8 mouse cellular contexts compared by ENCODE assay signal in genomic region chr5:76843448-76843847, GRCm38 (mm10).
DNase-seq lines count a peak whose midpoint lies in the region; ATAC-seq and TF ChIP-seq lines count a peak whose summit lies in the region.

No protein-coding gene starts in this region.

- H3K4me1 ChIP-seq in kidney, adult 2 months (ENCODE audit: control insufficient read depth, insufficient read depth, low read length), result no peaks in the 10 kb centered on the region
- H3K4me1 ChIP-seq in limb, embryonic 11.5 days (ENCODE audit: control insufficient read depth, insufficient read depth, low read length), result no peaks in the 10 kb centered on the region
- H3K4me1 ChIP-seq in neural tube, embryonic 12.5 days, result peaks cover 17% of the 10 kb centered on the region; the same call in 1 of the 2 replicates

- H3ac ChIP-seq in C2C12 (ENCODE audit: control insufficient read depth, insufficient read length, low read depth), result no peak overlapping the region

- H3K36me3 ChIP-seq in C2C12 (ENCODE audit: control insufficient read depth, insufficient read depth), result no peaks in the 10 kb centered on the region
- no peaks in the 10 kb centered on the region for H3K36me3 ChIP-seq in kidney, adult 2 months (ENCODE audit: control insufficient read depth, insufficient read depth, low read length)
- no peaks in the 10 kb centered on the region for H3K36me3 ChIP-seq in limb, embryonic 11.5 days (ENCODE audit: control insufficient read depth, insufficient read depth, low read length)
- H3K36me3 ChIP-seq in neural tube, embryonic 12.5 days, result peaks cover 9% of the 10 kb centered on the region; the same call in 1 of the 2 replicates

- no peak for ATAC-seq in limb, embryonic 11.5 days (ENCODE audit: insufficient number of reproducible peaks, low FRiP score, low TSS enrichment, low read depth)
- ATAC-seq in neural tube, embryonic 12.5 days (ENCODE audit: low FRiP score, low read depth), result 0 out of 2 replicates have a peak, but pooled peaks have one; percentile 17

- H3K27me3 ChIP-seq in C2C12 (ENCODE audit: control insufficient read depth, insufficient read depth, insufficient read length), result no peaks in the 10 kb centered on the region
- no peaks in the 10 kb centered on the region for H3K27me3 ChIP-seq in kidney, adult 2 months (replicated peaks; ENCODE audit: control insufficient read depth, insufficient read depth, low read length)
- H3K27me3 ChIP-seq in limb, embryonic 11.5 days (ENCODE audit: control insufficient read depth, insufficient read depth, low read length), result no peaks in the 10 kb centered on the region
- no peaks in the 10 kb centered on the region for H3K27me3 ChIP-seq in neural tube, embryonic 12.5 days (replicated peaks)

- peak; percentile 87 for DNase-seq in NIH3T3 (ENCODE audit: low read depth)
- peak; percentile 90 for DNase-seq in cerebellum, postnatal 10 days
- DNase-seq in frontal cortex, postnatal 36 days (ENCODE audit: low spot score in 2 of 2), result peak; percentile 67 to 71
- DNase-seq in kidney, adult 2 months, result peak; percentile 64
- DNase-seq in limb, embryonic 11.5 days (ENCODE audit: low spot score), result peak; percentile 78
- peak; percentile 16 to 60 for DNase-seq in thymus, postnatal 10 days (ENCODE audit: low spot score in 2 of 2)

- H3K79me2 ChIP-seq in C2C12 (ENCODE audit: control insufficient read depth, insufficient read depth), result no peaks in the 10 kb centered on the region

- H3K4me3 ChIP-seq in C2C12 (ENCODE audit: insufficient read depth, poor library complexity, severe bottlenecking), result no peak overlapping the region
- no peak overlapping the region for H3K4me3 ChIP-seq in kidney, adult 2 months (ENCODE audit: insufficient read depth, low read depth, low read length)
- H3K4me3 ChIP-seq in limb, embryonic 11.5 days (ENCODE audit: low read depth, low read length), result no peak overlapping the region
- H3K4me3 ChIP-seq in neural tube, embryonic 12.5 days, result no peak overlapping the region

- TF ChIP-seq CTCF in C2C12 (IDR thresholded peaks at IDR 0.05; ENCODE audit: control insufficient read depth, insufficient read depth, insufficient read length), result peak; percentile 56
- peak; percentile 74 for TF ChIP-seq CTCF in kidney, adult 2 months (conservative IDR thresholded peaks at IDR 0.05; ENCODE audit: insufficient read depth, insufficient read length, low read depth, low read length)

- no peak for TF ChIP-seq POLR2A in kidney, adult 2 months (IDR thresholded peaks at IDR 0.05; ENCODE audit: low read depth, low read length)

- 9% methylated on average over 4 of the region's 4 CpGs for WGBS in kidney, adult 2 months
- 23% methylated on average over 4 of the region's 4 CpGs for WGBS in limb, embryonic 11.5 days
- WGBS in neural tube, embryonic 12.5 days, result 24% methylated on average over 4 of the region's 4 CpGs

- H3K9ac ChIP-seq in limb, embryonic 11.5 days (ENCODE audit: low read length), result no peak overlapping the region
- no peak overlapping the region for H3K9ac ChIP-seq in neural tube, embryonic 12.5 days

- H3K9me3 ChIP-seq in limb, embryonic 11.5 days (ENCODE audit: control insufficient read depth, low read length), result no peaks in the 10 kb centered on the region
- H3K9me3 ChIP-seq in neural tube, embryonic 12.5 days, result no peaks in the 10 kb centered on the region

- H3K79me3 ChIP-seq in C2C12 (ENCODE audit: low read depth), result no peaks in the 10 kb centered on the region

- no peak overlapping the region for H3K27ac ChIP-seq in kidney, adult 2 months (ENCODE audit: insufficient read depth, low read depth, low read length)
- H3K27ac ChIP-seq in limb, embryonic 11.5 days (replicated peaks; ENCODE audit: low read depth, low read length), result no peak overlapping the region
- H3K27ac ChIP-seq in neural tube, embryonic 12.5 days, result no peak overlapping the region

- no peak overlapping the region for H3K4me2 ChIP-seq in limb, embryonic 11.5 days (ENCODE audit: low read depth, severe bottlenecking)
- H3K4me2 ChIP-seq in neural tube, embryonic 12.5 days (replicated peaks), result no peak overlapping the region

TF ChIP-seq in C2C12, 6 proteins besides CTCF, POLR2A, EP300 and RAD21:
- TF ChIP-seq MAX (IDR thresholded peaks at IDR 0.05), result no peak
- no peak for TF ChIP-seq USF1 (IDR thresholded peaks at IDR 0.05; ENCODE audit: low read depth)
- no peak for TF ChIP-seq MYOD1 (IDR thresholded peaks at IDR 0.05; ENCODE audit: control insufficient read depth, insufficient read length, low read depth)
- TF ChIP-seq FOSL1 (IDR thresholded peaks at IDR 0.05; ENCODE audit: insufficient read depth, low read length, poor library complexity, severe bottlenecking), result no peak
- TF ChIP-seq CEBPB (IDR thresholded peaks at IDR 0.05; ENCODE audit: low read depth), result no peak
- no peak for TF ChIP-seq MYOG (IDR thresholded peaks at IDR 0.05; ENCODE audit: control insufficient read depth, extremely low read depth, insufficient read length)

Comparison
In these comparisons a context has a peak if more than half of its experiments do, and no peak if none do; other contexts are left out.
1. DNase-seq: peak in every context shown above with its lines; median percentile 90 in cerebellum, postnatal 10 days; 87 in NIH3T3; 78 in limb, embryonic 11.5 days; 69 in frontal cortex, postnatal 36 days; 64 in kidney, adult 2 months; 38 in thymus, postnatal 10 days.